Mouse (Mus musculus) kidney, adult 18-20 months (tissue): Measurements from ENCODE around the gene Setdb1.
"Not testable (repeated sequence)": the region's sequence is repeated elsewhere in the genome, so short reads cannot be mapped to it uniquely, and the experiment has no call there.

Experiments
- DNase-seq: peaks from one replicate; pipeline ENCODE4 v3.0.0; 2021

Setdb1 gene

DNA sequence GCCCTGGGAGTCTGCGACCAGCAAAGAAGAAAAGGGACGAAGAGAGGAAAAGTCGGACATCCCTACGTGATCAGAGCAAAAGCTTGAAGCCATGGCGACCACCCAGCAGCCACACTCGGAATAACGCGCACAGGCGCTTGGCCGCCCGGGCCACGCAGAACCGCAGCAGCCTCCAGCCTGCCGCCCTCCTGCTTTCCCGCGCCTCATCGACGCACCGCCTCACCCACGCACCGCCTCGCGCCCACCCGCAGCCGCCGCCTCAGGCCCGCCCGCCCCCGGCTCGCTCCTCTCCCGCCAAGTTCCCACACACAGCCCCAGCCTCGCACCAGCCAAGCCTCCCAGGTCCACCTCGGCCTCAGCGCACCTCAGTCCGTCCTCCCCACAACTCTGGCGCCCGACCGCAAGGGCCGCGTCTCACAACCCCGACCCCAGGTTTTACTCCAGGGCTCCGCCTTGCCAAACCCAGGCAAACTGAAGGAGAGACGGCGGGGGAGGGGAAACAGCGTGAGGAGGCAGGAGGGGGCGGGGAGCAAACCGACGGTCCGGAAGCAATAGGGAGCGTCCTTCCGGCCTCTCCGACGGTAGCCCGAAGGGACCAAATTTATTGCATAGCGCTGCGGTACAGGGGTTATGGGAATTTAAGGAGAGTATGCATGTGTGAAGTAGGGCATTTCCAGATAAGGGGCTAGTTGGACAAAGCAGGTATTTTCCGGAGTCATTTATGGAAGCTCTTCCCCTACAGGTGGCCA lies at the start of gene Setdb1:
Gene Setdb1, minus strand, starts transcription at position 502 of the 749 bp plus-strand sequence.
- peak; percentile 94 for DNase-seq

DNA sequence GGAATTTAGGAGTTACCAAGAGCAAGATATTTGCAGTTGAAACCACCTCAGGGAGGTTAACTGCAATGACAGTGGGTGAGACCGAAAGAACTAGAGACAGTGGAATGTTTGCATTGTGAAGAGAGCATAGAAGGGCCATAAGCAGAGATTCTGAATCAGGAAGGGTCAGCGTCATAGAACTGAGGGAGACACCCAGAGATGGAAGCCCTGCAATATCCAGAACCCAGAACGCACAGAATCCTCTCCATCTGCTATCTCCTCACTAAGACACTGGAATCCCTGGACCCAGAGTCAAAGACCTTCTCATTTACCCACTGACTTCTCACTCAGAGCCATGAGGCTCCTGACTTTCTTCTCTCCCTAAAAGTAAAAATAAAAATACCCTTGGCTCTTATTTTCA lies 45.7 kb upstream of the Setdb1 start, which contains the start of gene 4930558C23Rik:
Gene 4930558C23Rik, minus strand, starts transcription at position 101 of the 400 bp plus-strand sequence.
- no peak for DNase-seq

- peak; percentile 12 for DNase-seq
Observed at GRCm38 (mm10) chr3:95394385-95394784, 37.4 kb upstream of the Setdb1 start.

GRCm38 (mm10) chr3:95385401-95386075 lies 28.5 kb upstream of the Setdb1 start:
- DNase-seq, result no peak

DNA sequence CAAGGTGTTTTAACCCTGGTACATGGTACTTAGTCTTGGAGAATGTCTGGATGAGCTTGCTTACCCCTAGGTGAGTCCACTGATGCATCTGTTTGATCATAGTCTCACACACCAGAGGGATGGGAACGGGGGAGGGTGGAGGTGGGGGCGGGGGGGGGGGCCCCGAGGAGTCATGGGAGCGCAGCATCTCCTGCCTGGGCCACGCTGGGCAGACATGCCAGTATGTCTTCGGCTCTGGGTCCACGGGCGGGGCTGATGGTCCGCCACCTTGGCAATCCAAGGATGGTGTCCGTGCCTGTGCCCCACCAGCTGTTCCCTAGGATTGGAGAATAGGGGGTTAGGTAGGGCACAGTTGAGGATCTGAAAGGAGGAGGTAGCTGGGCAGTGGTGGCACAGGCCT lies 16.2 kb upstream of the Setdb1 start:
- DNase-seq, result no peak

DNA sequence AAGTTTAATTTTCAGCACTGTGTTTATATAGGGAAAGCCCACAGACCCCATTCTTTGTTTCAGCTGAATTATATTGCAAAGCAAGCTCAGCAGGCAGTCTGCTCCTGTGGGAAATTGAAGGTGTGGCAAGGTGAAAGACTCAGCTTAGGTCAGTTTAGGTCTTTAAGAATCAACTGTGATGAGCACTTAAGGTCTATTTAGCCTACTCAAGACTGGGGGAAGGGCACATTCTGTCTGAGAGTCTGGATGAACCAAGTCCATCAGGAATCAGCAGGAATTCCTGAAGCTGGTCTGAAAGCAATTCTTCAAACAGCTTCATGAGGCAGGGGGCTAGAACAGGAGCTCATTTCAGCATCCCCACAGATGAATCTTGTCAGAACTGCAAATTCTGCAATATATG lies 13.1 kb upstream of the Setdb1 start:
- DNase-seq, result no peak

- not testable (repeated sequence) for DNase-seq
Observed at GRCm38 (mm10) chr3:95360276-95360675, 3.3 kb upstream of the Setdb1 start.

GRCm38 (mm10) chr3:95357746-95358145 lies 744 bp upstream of the Setdb1 start:
- DNase-seq, result no peak

DNA sequence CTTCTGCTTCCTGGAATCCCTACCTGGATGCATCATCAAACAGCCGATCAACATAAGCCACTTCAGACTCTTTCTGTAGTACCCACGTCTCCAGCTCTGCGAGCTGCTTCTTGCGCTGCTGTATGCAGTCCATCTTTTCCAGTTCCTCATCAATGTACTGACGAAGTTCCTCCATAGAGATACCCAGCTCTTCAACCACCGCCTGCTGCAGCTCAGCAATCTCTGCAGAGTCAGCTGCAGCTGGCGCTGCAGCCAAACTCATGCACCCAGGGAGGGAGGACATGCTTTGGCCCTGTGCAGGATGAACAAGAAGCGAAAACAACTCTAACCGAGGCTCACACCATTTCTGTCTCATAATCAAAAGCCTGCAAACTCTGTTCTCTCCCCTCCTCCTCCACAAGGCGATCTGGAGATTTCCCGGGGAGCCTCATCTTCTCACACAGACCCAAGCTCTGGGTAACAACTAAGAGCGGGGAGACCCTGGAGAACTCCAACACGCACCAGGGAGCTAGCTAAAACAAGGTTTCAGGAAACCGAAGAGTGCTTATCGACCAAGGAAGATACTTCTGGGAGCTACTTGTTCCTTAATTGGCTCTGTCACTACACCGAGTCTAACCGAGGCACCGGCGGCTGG lies 974 bp downstream of the Setdb1 start:
- not testable (repeated sequence) for DNase-seq

DNA sequence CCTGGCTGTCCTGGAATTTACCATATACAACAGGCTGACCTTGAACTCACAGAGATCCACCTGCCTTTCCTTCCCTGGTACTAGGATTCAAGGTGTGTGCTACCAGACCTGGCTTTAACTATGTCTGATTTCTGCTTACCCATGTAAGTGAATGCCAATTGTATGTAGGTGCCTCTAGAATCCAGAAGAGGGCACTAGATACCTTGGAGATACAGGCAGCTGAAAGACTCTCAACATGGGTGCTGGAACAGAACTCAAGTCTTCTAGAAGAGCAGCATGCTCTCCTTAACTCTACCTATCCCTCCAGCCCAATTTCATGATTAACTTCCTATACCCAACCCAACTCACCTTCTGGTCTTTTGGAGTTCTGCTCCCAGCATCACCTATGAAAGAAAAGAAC lies 7.5 kb downstream of the Setdb1 start:
- no peak for DNase-seq

DNA sequence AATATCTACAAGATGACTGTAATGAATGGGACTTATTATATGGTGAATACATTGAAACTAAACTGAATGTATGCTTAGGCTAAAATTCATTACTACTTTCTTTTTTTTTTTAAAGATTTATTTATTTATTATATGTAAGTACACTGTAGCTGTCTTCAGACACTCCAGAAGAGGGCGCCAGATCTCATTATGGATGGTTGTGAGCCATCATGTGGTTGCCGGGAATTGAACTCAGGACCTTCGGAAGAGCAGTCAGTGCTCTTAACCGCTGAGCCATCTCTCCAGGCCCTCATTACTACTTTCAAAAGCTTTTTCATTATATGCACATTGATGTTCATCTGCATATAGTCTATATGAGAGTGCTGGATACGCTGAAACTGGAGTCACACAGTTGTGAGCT lies 8.7 kb downstream of the Setdb1 start:
- DNase-seq, result not testable (repeated sequence)

DNA sequence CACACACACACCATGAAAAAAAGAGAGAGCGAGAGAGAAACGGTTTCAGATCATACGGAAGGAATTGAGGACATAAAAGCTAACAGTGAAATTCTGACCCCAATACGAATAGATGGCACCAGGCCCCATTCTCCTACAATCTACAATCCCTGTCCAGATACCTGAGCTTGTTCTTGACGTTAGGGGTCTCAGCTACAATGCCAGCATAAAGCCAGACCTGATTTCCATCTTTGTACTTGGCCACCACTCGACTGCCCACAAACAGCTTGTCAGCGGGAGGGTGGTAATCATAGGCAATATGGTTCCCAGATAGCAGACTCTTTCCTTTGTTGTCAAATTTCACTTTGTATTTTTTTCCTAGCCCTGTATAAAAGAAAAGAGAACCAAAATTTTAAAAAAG lies 10.5 kb downstream of the Setdb1 start:
- DNase-seq, result no peak

- DNase-seq, result not testable (repeated sequence)
Observed at GRCm38 (mm10) chr3:95343356-95344000, 13.5 kb downstream of the Setdb1 start.

DNA sequence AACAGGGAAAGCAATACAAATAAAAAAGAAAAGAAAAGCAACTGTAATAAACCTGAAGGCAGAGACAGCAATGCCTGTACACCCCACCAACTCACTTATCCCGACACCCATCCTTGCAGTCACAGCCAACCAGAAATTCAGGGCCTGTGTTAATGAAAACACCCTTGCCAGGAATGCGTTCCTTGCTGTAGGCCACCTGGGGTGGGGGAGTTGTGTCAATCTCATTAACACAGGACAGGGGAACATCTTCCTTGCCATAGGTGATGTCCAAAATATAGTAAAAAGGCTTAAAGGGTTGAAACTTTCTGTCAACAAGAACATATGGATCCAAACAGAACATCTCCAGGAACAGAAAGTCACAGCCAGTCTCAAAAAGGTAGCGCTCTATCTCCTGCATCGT lies 18.8 kb downstream of the Setdb1 start:
- no peak for DNase-seq

DNA sequence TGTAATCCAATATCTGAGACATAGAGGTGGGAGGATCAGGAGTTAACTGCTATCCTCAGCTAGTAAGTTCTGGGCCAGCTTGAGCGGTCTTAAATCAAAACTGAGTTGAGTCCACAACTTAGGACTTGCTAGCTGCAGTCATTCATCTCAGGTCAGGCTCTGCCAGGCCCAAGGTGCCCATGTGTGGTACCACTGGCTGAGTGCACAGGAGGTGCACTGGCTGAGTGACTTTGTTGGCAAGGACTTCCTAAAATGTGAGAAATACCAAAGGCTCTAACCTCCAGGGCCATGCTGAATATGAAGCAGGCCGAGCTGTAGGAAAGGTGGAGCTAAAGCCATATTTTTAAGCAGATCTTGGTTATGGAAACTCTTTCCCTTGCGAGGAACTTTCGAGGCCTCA lies 19.7 kb downstream of the Setdb1 start:
- no peak for DNase-seq

GRCm38 (mm10) chr3:95331528-95331927 lies 25.5 kb downstream of the Setdb1 start:
- no peak for DNase-seq

DNA sequence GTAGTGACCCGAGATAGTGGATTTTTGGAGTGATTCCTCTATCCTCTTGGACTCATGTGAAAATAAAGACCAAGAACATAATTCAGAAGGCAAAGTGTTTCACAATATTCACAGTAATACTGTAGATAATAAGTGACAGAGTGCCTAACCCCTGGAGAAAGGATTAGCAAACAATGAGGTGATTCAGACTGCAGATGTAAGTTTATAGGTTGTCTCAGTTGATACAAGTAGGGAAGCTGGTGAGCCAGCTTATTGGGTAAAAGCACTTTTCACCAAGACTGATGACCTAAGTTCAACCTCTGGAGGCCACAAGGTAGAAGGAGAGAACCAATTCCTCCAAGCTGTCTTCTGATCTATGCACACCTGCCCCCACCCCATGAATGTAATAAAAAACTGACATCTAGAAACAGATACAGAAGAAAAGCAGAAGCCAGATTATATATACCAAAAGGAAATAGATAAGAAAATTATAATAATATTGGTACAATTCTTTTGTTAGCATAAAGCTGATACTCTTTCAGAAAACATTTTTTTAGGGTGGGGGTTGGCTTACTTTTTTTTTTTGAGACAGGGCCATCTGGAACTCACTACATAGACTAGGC lies 28.1 kb downstream of the Setdb1 start:
- no peak for DNase-seq

DNA sequence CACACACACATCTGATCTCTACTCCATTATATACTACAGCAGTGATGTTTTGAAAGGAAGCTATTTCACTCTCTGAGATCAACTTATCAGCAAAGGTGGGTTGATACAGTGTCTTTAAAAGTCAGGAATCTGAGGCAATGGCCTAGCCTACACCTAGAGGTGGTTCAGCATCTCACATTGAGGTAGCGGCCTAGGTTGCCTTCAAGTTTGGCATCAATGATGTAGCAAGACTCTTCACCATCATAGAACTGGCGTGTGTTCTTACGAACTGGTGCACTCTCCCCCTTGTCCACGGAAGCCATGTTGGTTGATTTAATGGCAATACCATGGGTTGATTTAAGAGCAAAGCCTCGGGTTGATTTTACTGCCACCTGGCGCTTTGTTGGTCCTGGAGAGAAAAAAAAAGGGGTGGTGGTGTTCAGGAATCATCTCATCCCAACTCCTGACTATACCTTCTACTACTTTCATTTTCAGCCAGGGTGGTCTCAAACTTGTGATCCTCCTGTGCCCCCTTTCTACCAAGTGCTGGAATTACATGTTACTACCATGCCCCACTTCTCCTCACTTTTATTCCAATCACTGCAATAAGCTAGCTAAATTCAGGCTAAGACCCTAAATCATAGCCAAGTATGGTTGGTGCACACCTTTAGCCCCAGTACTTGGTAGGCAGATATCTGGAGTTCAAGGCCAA lies 32.4 kb downstream of the Setdb1 start:
- no peak for DNase-seq

GRCm38 (mm10) chr3:95323429-95323828 lies 33.6 kb downstream of the Setdb1 start:
- no peak for DNase-seq

GRCm38 (mm10) chr3:95319701-95320625 lies 37.0 kb downstream of the Setdb1 start:
- no peak for DNase-seq

GRCm38 (mm10) chr3:95319110-95319509 lies 37.9 kb downstream of the Setdb1 start:
- DNase-seq, result no peak
